Mouse (Mus musculus): ENCODE results near the gene Hipk2.

GRCm38 (mm10) chr6:38834727-38835126 is 41.2 kb downstream of the Hipk2 start:
- TF ChIP-seq POLR2A (IDR thresholded peaks at IDR 0.05; ENCODE audit: extremely low read depth, insufficient read depth, low read length) (no peak), CTCF (IDR thresholded peaks at IDR 0.05; ENCODE audit: extremely low read depth, insufficient read depth, low read length) (no peak)
